Mouse (Mus musculus): ENCODE data around the gene Cenpo. TPM values are rescaled to one million over a fixed set of nuclear protein-coding genes. Genes with fewer than 3 reads are reported as not detected.
A peak's percentile ranks its signal among the peaks of the same experiment; 100 is the strongest.

Cenpo gene
- polyA plus RNA-seq, 2 experiments: 13.7 to 19.2 TPM

GRCm38 (mm10) chr12:4208405-4209133 is 25.5 kb downstream of the Cenpo start:
- 85% methylated on average over 15 of the region's 15 CpGs for WGBS
- Histone ChIP-seq H3K4me3 (replicated peaks; ENCODE audit: low read length) (no peak overlapping the region), H3K4me1 (ENCODE audit: control insufficient read depth, insufficient read depth, low read length) (no peaks in the 10 kb centered on the region), H3K36me3 (ENCODE audit: control insufficient read depth, insufficient read depth, low read length) (peaks cover 77% of the 10 kb centered on the region), H3K9ac (ENCODE audit: low read depth, low read length, severe bottlenecking) (no peak overlapping the region), H3K27ac (replicated peaks; ENCODE audit: low read depth, low read length) (no peak overlapping the region), H3K27me3 (ENCODE audit: control insufficient read depth, insufficient read depth, low read length) (no peaks in the 10 kb centered on the region), H3K9me3 (ENCODE audit: control insufficient read depth, low read length) (no peaks in the 10 kb centered on the region), H3K4me2 (replicated peaks; ENCODE audit: low read depth, low read length, severe bottlenecking) (no peak overlapping the region)
- TF ChIP-seq POLR2A (IDR thresholded peaks at IDR 0.05; ENCODE audit: borderline replicate concordance, extremely low read depth, insufficient read depth, insufficient read length): no peak
- ATAC-seq (ENCODE audit: low FRiP score, low read depth): no peak
- DNase-seq (ENCODE audit: low spot score): peak; percentile 41

GRCm38 (mm10) chr12:4206106-4206505 is 28.0 kb downstream of the Cenpo start:
- Histone ChIP-seq H3K4me3 (replicated peaks; ENCODE audit: low read length) (no peak overlapping the region), H3K36me3 (ENCODE audit: control insufficient read depth, insufficient read depth, low read length) (peaks cover 73% of the 10 kb centered on the region), H3K9ac (ENCODE audit: low read depth, low read length, severe bottlenecking) (no peak overlapping the region), H3K9me3 (ENCODE audit: control insufficient read depth, low read length) (no peaks in the 10 kb centered on the region), H3K27ac (replicated peaks; ENCODE audit: low read depth, low read length) (no peak overlapping the region), H3K4me2 (replicated peaks; ENCODE audit: low read depth, low read length, severe bottlenecking) (no peak overlapping the region), H3K27me3 (ENCODE audit: control insufficient read depth, insufficient read depth, low read length) (no peaks in the 10 kb centered on the region), H3K4me1 (ENCODE audit: control insufficient read depth, insufficient read depth, low read length) (no peaks in the 10 kb centered on the region)
- WGBS: 97% methylated on average over 11 of the region's 11 CpGs
- ATAC-seq (ENCODE audit: low FRiP score, low read depth) (no peak), DNase-seq (ENCODE audit: low spot score) (no peak)
- TF ChIP-seq POLR2A (IDR thresholded peaks at IDR 0.05; ENCODE audit: borderline replicate concordance, extremely low read depth, insufficient read depth, insufficient read length): no peak

GRCm38 (mm10) chr12:4202206-4202605 is 31.9 kb downstream of the Cenpo start:
- Histone ChIP-seq H3K27ac (replicated peaks; ENCODE audit: low read depth, low read length) (no peak overlapping the region), H3K36me3 (ENCODE audit: control insufficient read depth, insufficient read depth, low read length) (peaks cover 81% of the 10 kb centered on the region), H3K9me3 (ENCODE audit: control insufficient read depth, low read length) (no peaks in the 10 kb centered on the region), H3K4me1 (ENCODE audit: control insufficient read depth, insufficient read depth, low read length) (no peaks in the 10 kb centered on the region), H3K4me3 (replicated peaks; ENCODE audit: low read length) (no peak overlapping the region), H3K9ac (ENCODE audit: low read depth, low read length, severe bottlenecking) (no peak overlapping the region), H3K4me2 (replicated peaks; ENCODE audit: low read depth, low read length, severe bottlenecking) (no peak overlapping the region), H3K27me3 (ENCODE audit: control insufficient read depth, insufficient read depth, low read length) (no peaks in the 10 kb centered on the region)
- TF ChIP-seq POLR2A (IDR thresholded peaks at IDR 0.05; ENCODE audit: borderline replicate concordance, extremely low read depth, insufficient read depth, insufficient read length): no peak
- no peak for DNase-seq (ENCODE audit: low spot score)
- no peak for ATAC-seq (ENCODE audit: low FRiP score, low read depth)
- 93% methylated on average over 4 of the region's 4 CpGs for WGBS

GRCm38 (mm10) chr12:4201454-4202200 is 32.5 kb downstream of the Cenpo start:
- TF ChIP-seq POLR2A (IDR thresholded peaks at IDR 0.05; ENCODE audit: borderline replicate concordance, extremely low read depth, insufficient read depth, insufficient read length): no peak
- peaks cover 79% of the 10 kb centered on the region for H3K36me3 ChIP-seq (ENCODE audit: control insufficient read depth, insufficient read depth, low read length)
- ATAC-seq (ENCODE audit: low FRiP score, low read depth) (no peak), DNase-seq (ENCODE audit: low spot score) (peak; percentile 22)
- H3K4me2 ChIP-seq (replicated peaks; ENCODE audit: low read depth, low read length, severe bottlenecking): no peak overlapping the region
- no peaks in the 10 kb centered on the region for H3K27me3 ChIP-seq (ENCODE audit: control insufficient read depth, insufficient read depth, low read length)
- no peak overlapping the region for H3K4me3 ChIP-seq (replicated peaks; ENCODE audit: low read length)
- 90% methylated on average over 13 of the region's 13 CpGs for WGBS
- no peaks in the 10 kb centered on the region for H3K4me1 ChIP-seq (ENCODE audit: control insufficient read depth, insufficient read depth, low read length)
- no peaks in the 10 kb centered on the region for H3K9me3 ChIP-seq (ENCODE audit: control insufficient read depth, low read length)
- no peak overlapping the region for H3K9ac ChIP-seq (ENCODE audit: low read depth, low read length, severe bottlenecking)
- H3K27ac ChIP-seq (replicated peaks; ENCODE audit: low read depth, low read length): no peak overlapping the region

GRCm38 (mm10) chr12:4199271-4199670 is 34.8 kb downstream of the Cenpo start:
- no peak overlapping the region for H3K27ac ChIP-seq (replicated peaks; ENCODE audit: low read depth, low read length)
- DNase-seq (ENCODE audit: low spot score) (no peak), ATAC-seq (ENCODE audit: low FRiP score, low read depth) (no peak)
- no peak overlapping the region for H3K4me2 ChIP-seq (replicated peaks; ENCODE audit: low read depth, low read length, severe bottlenecking)
- no peaks in the 10 kb centered on the region for H3K4me1 ChIP-seq (ENCODE audit: control insufficient read depth, insufficient read depth, low read length)
- H3K9me3 ChIP-seq (ENCODE audit: control insufficient read depth, low read length): no peaks in the 10 kb centered on the region
- H3K9ac ChIP-seq (ENCODE audit: low read depth, low read length, severe bottlenecking): no peak overlapping the region
- H3K36me3 ChIP-seq (ENCODE audit: control insufficient read depth, insufficient read depth, low read length): peaks cover 60% of the 10 kb centered on the region
- no peaks in the 10 kb centered on the region for H3K27me3 ChIP-seq (ENCODE audit: control insufficient read depth, insufficient read depth, low read length)
- WGBS: 95% methylated on average over 11 of the region's 11 CpGs
- TF ChIP-seq POLR2A (IDR thresholded peaks at IDR 0.05; ENCODE audit: borderline replicate concordance, extremely low read depth, insufficient read depth, insufficient read length): no peak
- H3K4me3 ChIP-seq (replicated peaks; ENCODE audit: low read length): no peak overlapping the region

All from limb, embryonic 14.5 days (tissue).